Mouse (Mus musculus) layer of hippocampus, adult 9-11 months (tissue): ENCODE results near the gene Caln1.
"Not testable (repeated sequence)": the region's sequence is repeated elsewhere in the genome, so short reads cannot be mapped to it uniquely, and the experiment has no call there.

Source experiments
- DNase-seq: peaks from one replicate; pipeline ENCODE4 v3.0.0; 2022

Gene Caln1

DNA sequence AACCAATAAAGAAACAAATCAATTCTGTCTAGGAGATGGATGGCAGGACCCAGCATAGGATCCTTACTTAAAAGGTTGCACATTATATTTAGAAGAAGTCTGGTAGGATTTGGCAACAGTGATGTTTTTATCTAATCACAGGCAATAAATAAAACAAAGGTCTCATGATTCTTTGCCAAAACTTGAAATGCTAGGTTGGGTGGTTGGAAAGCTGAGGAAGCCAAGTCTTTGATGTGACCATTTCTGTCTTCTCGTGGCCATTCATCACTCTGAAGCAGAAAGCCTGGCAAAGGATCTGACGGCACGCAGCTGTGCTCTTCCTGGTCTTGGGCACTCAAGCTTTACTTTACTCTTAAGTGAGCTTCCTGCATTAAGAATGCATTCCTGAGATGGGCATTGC, 193.9 kb downstream of the Caln1 start:
- DNase-seq = no peak

DNA sequence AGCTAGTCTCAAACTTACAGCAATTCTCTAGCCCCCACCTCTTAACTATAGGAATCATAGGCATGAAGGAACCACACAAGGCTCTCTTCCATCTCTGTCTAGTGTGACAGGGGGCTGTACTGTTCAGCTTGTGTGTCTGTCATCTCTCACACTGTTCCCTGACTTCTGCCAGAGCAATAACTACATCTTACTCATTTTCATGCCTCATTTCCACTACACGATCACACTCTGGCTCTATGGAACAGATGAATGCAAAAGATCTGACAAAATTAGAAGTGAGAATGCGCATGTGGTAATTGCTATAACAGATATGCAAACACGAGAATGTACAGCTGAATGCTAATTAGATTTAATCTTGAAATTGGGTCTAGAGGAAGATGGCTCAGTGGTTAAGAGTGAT, 196.7 kb downstream of the Caln1 start:
- DNase-seq = no peak

DNA sequence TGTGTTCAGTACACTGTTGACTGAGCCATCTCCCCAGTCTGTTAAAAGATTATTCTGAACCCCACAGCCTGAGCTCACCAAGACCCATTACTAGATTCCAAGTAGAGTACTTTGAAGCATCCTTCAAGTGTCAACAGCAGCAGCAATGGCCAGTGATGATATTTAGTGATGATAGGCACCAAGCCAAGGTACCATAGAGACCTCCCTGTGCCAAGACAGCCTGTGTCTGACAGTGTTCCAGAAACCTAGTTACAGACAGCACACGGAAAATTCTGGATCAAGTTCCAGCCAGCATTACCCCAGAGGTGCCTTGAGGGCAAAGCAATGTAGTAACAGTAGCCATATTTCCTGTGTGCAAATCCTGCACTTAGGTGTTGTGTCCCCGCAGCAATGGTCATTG, 208.3 kb downstream of the Caln1 start:
- DNase-seq = no peak

DNA sequence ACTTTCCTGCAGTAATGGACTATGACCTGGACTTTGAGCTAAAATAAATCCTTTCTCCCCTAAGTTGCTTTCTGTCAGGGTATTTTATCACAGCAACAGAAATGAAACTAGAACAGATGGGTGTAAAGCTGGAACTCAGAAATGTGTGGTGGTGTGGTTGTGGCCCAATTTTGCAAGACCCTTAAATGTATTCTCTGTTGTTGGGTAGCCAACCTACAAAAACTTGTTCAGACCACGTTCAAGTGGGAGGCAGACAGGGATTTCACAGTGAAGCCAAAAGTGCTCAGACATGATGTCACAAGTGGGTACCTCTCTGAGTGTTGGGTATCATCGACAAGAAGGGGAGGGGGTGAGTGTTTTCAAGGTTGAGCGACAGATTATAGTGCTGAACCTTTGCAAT, 214.8 kb downstream of the Caln1 start:
- DNase-seq = no peak

DNA sequence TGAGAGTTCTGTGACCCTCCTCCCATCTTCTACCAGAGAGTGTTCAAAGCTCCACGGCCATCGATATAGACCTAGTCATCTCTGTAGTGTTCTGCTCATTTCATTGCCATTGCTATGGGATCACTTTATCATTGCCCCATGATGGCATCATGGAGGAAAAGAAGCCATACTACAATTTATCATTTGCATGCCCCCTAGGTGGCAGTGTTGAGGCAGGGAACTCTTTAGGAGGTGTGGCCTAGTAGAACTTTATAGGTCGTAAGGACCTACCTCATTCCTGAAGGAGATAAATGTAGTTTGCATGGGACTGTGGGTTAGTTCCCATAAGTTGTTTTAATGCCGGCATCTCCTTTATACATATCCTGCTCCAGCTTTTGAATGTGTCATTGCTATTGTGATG, 217.0 kb downstream of the Caln1 start:
- DNase-seq = no peak

DNA sequence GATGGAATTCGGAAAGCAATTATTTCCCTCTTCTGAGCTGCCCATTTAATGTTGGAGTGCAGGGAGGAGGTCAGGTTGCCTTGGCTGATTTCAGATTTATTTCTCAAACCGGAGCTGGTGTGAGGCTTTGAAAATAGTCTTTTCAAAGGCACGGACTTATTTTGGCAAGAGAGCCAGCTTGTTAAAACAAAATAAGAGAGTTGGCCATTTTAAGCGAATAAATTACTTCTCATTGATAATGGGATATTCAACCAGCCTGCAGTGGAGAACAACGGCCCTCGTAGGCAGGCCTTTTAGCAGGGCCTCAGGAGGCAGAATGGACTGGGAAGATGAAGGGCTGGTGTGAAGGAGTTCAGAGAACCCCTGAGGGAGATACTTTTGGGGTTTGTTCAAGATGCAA, 227.3 kb downstream of the Caln1 start:
- DNase-seq = no peak

DNA sequence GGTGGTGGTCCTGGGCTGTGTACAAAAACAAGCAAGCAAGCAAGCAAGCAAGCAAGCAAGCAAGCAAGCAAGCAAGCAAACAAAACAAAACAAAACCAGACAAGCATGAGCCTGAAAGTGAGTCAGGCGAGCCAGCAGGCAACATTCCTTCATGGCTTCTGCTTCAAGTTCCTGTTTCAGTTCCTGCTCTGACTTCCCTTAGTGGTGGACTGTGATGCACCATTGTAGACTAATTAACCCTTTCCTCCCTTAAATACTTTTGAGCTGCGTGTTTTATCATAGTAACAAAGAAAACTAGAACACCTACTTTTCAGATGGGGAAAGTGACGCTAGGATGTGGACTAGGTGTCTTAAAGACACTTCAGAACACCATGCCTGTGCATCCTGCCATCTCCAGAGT, 244.4 kb downstream of the Caln1 start:
- DNase-seq = no peak

DNA sequence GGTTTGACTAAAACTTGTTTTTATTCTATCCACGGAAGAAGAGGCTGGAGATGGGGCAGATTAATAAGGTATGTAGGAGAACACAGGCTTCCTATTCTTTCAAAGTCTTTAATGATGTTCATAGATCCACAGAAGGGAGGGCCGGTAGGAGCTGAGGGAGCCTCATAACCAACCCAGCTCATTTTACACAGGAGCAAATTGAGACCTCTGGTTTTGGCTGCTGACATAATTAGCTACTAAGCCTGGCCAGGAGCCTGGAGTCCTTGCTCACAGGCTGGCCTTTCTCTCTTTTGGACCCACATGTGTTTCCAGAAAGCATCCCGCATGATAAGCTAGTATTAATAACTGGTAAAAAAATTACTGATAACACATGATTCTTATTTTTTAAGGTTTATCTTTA, 245.0 kb downstream of the Caln1 start:
- DNase-seq = no peak

DNA sequence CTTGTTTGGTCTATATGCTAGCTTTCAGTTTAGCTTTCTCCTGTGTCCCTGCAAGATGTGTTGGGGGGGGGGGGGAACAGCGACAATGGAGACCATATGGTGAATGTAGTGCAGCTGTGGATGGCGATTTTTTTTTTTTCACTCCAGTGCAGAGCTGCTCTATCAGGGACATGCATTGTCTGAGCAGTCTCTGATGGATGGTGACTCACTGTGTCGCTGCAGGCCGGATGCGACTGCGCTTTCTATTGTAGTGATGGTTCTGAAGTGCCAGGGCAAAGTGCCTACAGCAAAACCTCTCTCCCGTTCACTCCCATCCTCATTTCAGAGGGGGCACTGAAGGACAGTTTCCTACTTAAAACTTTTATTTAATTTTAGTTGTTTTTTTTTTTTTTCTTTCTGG, 250.8 kb downstream of the Caln1 start:
- DNase-seq = no peak

DNA sequence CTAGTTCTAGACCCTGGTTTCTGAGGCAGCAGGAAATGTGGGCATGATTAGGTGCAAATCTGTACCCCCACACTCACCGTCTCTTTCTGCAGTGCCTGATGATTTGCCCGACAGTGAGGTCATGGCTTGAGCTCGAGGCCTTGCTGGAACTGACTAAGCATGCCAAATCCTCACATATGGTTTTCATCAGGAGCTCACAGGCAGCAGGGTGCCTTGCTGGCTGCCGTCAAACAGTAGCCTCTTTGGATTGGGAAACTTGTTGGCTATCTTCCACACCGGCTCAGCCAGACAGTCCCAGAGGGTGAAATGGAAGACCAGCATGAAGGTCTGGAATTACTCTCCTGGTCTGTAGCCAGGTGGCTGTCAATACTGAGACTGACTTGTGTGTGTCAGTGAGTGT, 254.0 kb downstream of the Caln1 start:
- DNase-seq = peak; percentile 18

DNA sequence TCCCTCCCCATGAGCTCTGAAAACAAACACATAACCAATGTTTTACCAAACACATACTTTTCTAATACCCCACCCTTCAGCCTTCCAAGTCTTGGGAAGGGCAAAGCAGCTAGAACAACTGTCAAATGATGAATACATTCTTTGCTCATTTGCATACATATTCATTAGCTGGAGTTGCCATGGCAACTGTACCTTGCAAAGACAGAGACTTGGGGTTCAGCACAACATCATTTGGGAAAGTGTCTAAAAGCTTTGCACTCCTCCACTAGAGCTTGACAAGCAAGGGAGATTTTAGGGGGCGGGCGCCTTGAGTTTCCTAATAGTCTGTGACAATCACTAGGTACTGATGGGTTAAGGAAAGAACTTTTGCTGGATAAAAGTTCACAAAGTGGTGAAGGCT, 258.5 kb downstream of the Caln1 start:
- DNase-seq = peak; percentile 46

DNA sequence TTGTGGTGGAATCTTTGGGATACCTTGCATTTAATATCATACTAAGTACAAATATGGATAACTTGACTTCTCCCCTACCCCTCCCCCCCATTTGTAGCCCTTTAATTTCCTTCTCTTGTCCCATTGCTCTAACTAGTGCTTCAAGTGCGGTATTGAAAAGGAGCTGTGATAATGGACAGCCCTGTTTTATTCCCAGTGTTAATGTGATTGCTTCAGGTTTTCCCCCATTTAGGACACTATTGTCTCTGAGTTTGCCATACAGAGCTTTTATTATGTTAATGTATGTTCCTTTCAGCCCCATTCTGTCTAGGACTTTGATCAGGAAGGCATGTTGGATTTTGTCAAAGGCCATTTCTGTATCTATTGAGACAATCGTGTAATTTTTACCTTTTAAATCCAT, 266.1 kb downstream of the Caln1 start:
- DNase-seq = no peak

DNA sequence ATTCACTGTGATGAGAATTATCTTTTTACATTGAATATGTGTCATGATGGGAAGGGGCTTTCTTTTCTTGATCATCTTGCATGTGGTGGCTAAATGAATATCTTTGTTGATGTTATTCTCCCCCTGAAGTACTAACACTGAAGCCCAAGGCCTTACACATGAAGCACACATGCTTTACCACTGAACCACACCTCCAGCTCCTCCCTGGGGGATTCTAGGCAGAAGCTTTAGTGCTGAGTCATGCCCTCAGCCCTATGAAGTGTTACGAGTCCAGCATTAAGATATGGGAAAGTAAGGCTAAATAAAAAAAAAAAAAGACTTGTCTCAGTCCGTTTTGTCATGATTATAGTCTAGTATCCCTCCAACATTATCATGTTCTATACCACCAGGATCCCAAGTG, 272.6 kb downstream of the Caln1 start:
- no peak for DNase-seq

DNA sequence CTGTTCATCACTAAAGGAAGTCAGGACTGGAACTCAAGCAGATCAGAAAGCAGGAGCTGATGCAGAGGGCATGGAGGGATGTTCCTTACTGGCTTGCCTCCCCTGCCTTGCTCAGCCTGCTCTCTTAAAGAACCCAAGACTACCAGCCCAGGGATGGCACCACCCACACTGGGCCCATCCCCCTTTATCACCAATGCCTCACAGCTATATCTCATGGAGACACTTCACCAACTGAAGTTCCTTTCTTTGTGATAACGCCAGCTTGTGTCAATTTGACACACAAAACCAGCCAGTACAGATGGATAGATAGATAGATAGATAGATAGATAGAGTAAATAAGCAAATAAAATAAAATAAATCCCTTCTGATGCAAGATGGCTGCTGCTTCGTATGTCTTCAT, 276.9 kb downstream of the Caln1 start:
- not testable (repeated sequence) for DNase-seq

DNA sequence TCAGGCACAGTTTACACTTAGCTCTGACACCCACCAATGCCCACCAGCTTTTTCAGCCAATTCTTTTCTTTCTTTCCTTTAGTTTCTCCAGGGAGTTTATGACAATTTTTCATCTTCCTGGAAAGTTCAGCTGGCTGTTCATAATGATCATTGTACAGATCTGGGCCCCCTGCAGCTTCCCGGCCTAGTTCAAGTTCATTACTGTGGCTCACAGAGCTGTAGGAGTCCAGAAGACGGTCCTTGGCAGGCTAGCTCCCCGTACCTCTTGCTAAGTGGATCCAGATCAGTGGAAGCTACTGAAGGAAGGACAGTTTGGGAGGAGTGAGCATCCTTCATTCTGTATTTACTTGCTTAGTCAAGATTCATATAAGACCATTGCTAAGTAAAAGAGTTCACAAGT, 288.9 kb downstream of the Caln1 start:
- DNase-seq = no peak

DNA sequence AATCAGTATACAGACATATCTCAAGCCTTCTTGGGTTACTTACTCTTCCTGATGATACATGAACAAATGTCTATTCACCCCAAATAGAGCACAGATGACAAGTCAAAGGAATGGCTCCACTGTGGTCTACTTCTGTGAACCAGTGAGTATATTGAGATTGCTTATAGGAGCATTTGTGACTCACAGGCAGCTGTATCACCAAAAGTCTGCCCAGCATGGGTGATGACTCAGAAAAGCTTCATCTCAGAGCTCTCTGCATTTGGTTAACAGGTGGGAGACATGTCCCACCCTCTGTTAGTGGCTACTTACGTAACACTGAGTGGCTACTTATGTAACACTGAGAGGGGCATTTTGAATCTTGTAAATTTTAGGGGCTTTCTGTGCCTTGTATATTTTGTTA, 296.8 kb downstream of the Caln1 start:
- DNase-seq = peak; percentile 19

DNA sequence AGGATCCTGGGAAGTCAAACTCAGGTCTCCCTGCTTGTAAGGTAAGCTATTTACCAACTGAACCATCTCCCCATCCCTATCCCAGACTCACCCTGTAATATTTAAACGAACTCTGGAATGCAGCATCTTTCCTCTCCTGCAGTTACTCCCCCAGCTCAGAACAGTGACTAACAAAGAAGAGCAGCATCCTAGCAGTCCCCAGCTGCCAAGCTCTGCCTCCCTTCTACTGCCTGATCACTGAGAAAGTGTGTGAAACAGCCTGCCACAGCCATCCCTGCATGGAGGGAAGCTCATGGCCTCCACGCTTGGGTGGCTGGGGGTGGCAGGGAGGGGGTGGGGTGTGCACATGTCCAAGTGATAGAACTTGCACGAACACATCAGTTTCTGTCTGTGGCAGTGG, 303.3 kb downstream of the Caln1 start:
- DNase-seq = peak; percentile 31

DNA sequence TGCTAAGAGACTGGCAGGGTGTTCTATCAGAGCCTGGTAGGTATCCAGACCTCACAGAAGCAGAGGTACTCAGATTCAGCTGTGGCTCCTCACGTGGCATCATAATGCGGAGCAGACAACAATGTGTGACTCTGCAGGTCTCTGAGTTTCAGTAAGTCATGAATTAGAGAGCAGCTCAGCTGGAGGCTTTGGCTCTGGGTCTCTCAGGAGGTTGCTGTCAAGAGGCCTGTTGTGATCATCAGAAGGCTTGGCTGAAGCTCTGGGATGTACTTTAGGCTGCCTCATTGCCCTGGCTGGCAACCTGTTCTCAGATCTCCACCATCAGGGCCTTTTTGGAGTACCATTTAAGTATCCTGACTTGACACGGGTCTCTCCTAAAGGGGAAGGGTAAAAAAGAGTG, 303.8 kb downstream of the Caln1 start:
- no peak for DNase-seq

DNA sequence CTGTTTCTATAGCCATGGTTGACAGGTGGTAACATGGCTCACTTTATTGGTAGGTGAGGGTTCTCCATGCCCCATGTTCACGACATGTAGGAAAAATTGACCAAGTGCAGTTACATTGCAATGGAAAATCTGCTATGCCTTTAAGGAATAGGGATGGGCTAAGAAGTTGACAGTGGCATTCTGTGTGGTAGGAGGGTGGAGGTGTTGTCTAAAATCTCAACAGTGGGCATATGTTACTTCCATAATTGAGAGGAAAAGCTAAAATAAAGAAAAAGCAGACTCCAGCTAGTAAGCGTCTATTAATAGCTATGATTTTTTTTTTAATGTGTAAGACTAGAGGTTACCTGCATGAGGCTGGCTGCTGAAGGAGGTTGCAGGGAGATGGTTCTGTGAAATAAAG, 308.6 kb downstream of the Caln1 start:
- DNase-seq = no peak

DNA sequence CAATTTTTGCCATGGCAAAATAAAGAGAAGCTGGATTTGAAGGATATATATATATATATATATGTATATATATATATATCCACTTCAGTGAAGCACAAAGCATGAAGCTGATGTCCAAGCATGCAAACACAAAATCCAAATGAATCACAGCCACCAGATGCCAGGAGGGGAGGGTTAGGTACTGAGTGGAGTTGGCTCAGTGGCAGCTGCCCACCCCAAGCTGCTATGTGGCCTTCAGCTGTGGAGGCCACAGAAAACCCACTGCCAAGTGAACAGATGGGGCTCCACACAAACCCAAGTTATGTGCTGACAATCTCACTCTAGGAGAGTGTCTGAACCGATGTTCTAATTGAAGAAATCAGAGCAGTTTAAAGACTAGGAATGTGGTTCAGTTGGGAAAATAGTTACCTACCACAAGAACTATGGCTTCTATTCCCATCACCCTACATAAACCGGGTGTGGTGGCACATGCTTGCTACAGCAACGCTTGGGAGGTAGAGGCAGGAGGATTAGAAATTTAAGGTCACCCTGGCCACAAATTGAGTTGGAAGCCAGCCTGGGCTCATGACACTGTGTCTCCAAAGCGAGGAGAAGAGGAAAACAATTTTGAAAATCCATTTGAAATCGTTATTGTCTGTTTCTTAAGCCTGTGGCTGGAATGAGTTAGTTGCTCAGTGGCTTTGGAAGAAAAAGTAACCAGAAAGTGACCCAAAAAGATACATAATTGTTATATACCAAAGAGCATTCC, 316.8 kb downstream of the Caln1 start:
- peak; percentile 79 for DNase-seq

DNA sequence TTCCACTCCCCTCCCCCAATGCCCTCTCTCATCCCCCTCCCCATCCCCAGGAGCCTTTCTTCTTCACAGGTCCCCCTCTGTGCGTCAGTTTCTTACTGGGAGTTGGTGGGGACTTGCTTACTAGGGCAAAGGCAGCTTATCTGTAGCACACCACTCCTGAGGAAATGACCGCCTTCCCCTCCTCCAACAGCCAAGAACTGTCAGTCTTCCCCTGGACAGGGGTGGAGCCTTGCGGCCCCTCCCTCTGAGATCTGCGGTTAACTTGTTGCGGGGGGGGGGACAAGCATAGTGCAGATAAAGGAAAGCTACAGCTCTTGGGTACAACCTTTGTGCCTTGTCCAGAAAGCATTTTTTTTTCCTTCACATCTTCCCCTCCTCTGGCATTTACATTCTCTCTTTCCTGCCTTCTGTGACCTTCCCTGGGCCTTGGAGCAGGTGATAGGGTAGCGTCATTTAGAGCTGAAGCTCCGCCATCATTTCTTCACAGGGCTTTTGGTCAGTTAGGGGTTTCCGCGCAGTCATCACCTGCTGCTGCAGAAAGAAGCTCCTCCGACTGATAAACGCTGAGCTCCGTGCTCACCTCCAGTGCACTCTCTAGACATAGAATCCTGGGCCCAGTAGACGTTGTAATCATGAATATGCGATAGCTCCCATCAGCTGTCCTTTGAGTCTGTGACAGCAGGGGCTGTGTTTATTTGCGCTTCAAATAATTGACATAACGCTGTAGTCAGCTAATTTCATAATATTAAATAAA, 319.3 kb downstream of the Caln1 start:
- DNase-seq = no peak

DNA sequence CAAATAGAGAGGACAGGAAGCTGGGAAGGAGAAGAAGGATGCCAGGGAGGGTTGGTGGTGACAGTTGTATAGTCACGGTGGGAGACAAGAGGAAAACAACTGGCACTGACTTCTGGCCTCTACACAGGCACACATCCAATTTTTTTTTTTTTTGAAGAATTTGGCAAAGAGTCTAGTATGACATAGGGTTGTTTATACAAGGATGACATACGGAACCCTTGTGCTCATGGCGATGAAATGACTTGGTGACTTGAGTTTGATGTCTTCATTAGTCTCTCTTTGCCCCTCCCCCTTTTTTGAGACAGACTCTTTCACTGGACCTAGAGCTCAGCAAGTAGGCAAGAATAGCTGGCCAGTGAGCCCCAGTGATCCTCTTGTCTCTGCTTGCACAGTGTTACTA, 322.1 kb downstream of the Caln1 start:
- DNase-seq = no peak

DNA sequence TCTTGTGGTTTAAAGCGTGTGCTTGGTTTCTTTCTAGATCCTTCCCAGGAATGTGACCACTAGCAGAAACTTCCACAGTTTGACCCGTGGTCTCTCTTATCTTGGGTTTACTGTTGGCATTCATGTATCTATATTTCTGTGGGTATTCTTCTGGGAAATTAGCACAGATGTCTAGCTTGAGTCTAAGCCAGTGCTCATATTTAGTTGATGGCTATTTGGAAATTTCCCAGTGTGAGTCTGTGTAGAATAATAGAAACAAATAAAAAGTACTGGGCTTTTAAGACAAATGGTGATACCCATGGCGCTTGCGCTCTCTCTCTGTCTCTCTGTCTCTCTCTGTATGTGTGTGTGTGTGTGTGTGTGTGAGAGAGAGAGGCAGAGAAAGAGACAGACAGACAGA, 330.2 kb downstream of the Caln1 start:
- no peak for DNase-seq

DNA sequence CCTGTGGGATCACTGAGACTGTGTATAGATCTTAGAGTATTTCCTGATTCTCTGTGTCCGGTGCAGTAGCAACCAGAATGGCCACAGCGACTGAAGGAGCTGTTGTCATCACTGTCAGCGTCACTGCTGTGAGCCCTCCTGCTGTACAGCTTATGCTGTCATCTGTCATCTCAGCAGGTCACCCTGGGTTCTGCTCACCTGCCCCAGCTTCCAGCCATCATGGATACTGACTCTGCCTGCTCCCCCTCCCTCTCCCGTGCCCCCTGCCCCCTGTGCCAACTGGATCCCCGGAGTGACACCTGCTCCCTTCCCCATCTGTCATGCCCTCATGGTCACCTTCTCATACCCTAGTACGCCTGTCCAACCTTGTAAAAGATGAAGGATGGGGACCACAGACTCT, 332.5 kb downstream of the Caln1 start:
- no peak for DNase-seq

DNA sequence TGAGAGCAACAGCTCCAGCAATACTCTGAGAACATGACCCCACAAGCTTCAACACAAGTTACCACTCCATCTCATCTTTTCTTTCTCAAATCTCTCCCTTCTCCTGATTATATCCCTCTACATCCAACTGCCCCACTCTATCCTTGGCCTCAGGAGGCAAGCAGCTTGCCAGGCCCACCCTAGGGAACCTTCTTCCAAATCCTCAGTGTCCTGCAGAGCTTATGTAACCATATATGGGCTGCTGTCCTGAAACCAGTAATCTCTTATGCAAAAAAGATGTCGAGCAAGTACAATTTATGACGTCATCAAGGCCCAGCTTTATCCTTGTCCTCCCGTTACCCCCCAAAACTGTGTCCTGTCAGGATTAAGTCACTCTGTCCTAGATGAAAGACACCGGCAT, 333.1 kb downstream of the Caln1 start:
- no peak for DNase-seq
